Comparison of ENCODE assay signal across 8 mouse cellular contexts in the genomic region with DNA sequence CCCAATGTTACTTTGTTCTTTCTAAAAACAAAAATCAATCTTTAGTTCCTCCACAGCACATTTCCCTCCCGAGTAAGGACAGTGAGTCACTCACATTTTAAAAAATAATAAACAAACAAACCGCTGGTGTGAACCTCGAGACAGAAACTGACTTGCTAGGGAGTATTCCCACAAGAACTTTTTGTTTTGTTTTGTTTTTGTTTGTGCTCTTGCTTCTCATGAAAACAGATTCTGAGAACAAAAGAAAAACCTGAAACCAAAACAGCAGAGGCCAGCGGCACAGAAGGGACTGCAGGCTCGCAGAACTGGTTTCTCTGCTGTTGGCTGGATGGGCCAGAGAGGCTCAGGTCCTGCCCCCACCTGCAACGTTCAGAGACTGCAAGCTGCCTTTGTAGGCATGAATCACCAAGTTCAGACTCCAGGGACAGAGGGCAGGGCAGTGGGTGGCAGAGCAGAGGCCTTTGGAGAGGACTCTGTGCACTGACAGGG.
DNase-seq lines count a peak whose midpoint lies in the region; ATAC-seq lines count a peak whose summit lies in the region.

No protein-coding gene starts in this region.

- no peak for DNase-seq in midbrain, embryonic 10.5 days (ENCODE audit: low spot score)
- DNase-seq in midbrain, embryonic 14.5 days: no peak
- no peak for DNase-seq in gastrocnemius, adult 18-20 months (ENCODE audit: low spot score)

- peaks cover 38% of the 10 kb centered on the region for H3K36me3 ChIP-seq in midbrain, embryonic 10.5 days
- H3K36me3 ChIP-seq in midbrain, embryonic 14.5 days (ENCODE audit: control insufficient read depth, insufficient read depth, low read length): no peaks in the 10 kb centered on the region
- peaks cover 56% of the 10 kb centered on the region for H3K36me3 ChIP-seq in heart, embryonic 13.5 days
- H3K36me3 ChIP-seq in kidney, embryonic 16.5 days (ENCODE audit: insufficient read depth, low read length): 0 out of 2 replicates have a peak, but pooled peaks cover 4% of the 10 kb centered on the region

- H3K27ac ChIP-seq in midbrain, embryonic 10.5 days (replicated peaks): peak overlapping the region; percentile 80
- no peak overlapping the region for H3K27ac ChIP-seq in midbrain, embryonic 14.5 days (replicated peaks; ENCODE audit: low read depth, low read length)
- H3K27ac ChIP-seq in heart, embryonic 13.5 days (replicated peaks): peak overlapping the region; percentile 82
- H3K27ac ChIP-seq in kidney, embryonic 16.5 days (ENCODE audit: low read length): peak overlapping the region; percentile 75

- no peak for ATAC-seq in midbrain, embryonic 14.5 days (ENCODE audit: low FRiP score, low TSS enrichment)
- ATAC-seq in heart, embryonic 13.5 days (ENCODE audit: extremely low read depth, insufficient number of reproducible peaks, low FRiP score, low TSS enrichment): no peak
- peak; percentile 87 for ATAC-seq in kidney, embryonic 16.5 days (ENCODE audit: low FRiP score, low TSS enrichment)
- 0 out of 2 replicates have a peak, but pooled peaks have one; percentile 33 for ATAC-seq in megakaryocyte-erythroid progenitor cell, adult 5-6 weeks (replicated peaks; ENCODE audit: low FRiP score, low TSS enrichment, poor library complexity, severe bottlenecking)
- no peak for ATAC-seq in megakaryocyte progenitor cell, adult 5-6 weeks (replicated peaks; ENCODE audit: poor library complexity)
- no peak for ATAC-seq in frontal cortex, adult (ENCODE audit: low TSS enrichment)

- H3K9ac ChIP-seq in midbrain, embryonic 14.5 days (replicated peaks; ENCODE audit: low read length): no peak overlapping the region; the same call in 1 of the 2 replicates
- H3K9ac ChIP-seq in heart, embryonic 13.5 days: peak overlapping the region; percentile 50
- H3K9ac ChIP-seq in kidney, embryonic 16.5 days (replicated peaks; ENCODE audit: low read length): no peak overlapping the region

- no peak overlapping the region for H3K4me2 ChIP-seq in midbrain, embryonic 14.5 days (ENCODE audit: low read length)
- H3K4me2 ChIP-seq in heart, embryonic 13.5 days: peak overlapping the region; percentile 34
- H3K4me2 ChIP-seq in kidney, embryonic 16.5 days (replicated peaks; ENCODE audit: low read depth, low read length): no peak overlapping the region

- no peak overlapping the region for H3K4me3 ChIP-seq in midbrain, embryonic 10.5 days
- H3K4me3 ChIP-seq in midbrain, embryonic 14.5 days (replicated peaks; ENCODE audit: low read depth, low read length): no peak overlapping the region
- no peak overlapping the region for H3K4me3 ChIP-seq in heart, embryonic 13.5 days
- no peak overlapping the region for H3K4me3 ChIP-seq in kidney, embryonic 16.5 days (ENCODE audit: low read length)

- H3K4me1 ChIP-seq in midbrain, embryonic 10.5 days: peaks cover 43% of the 10 kb centered on the region
- peaks cover 8% of the 10 kb centered on the region for H3K4me1 ChIP-seq in midbrain, embryonic 14.5 days (ENCODE audit: control insufficient read depth, insufficient read depth, low read length)
- H3K4me1 ChIP-seq in heart, embryonic 13.5 days: peaks cover 46% of the 10 kb centered on the region
- H3K4me1 ChIP-seq in kidney, embryonic 16.5 days (ENCODE audit: insufficient read depth, low read length): peaks cover 44% of the 10 kb centered on the region

- no peaks in the 10 kb centered on the region for H3K9me3 ChIP-seq in midbrain, embryonic 10.5 days (replicated peaks)
- H3K9me3 ChIP-seq in midbrain, embryonic 14.5 days (ENCODE audit: control insufficient read depth, low read length): no peaks in the 10 kb centered on the region
- H3K9me3 ChIP-seq in heart, embryonic 13.5 days: no peaks in the 10 kb centered on the region
- H3K9me3 ChIP-seq in kidney, embryonic 16.5 days (ENCODE audit: low read length): no peaks in the 10 kb centered on the region

- no peaks in the 10 kb centered on the region for H3K27me3 ChIP-seq in midbrain, embryonic 10.5 days (ENCODE audit: low read depth, poor library complexity, severe bottlenecking)
- H3K27me3 ChIP-seq in midbrain, embryonic 14.5 days (ENCODE audit: control insufficient read depth, insufficient read depth, low read length): no peaks in the 10 kb centered on the region
- H3K27me3 ChIP-seq in heart, embryonic 13.5 days (replicated peaks): no peaks in the 10 kb centered on the region
- no peaks in the 10 kb centered on the region for H3K27me3 ChIP-seq in kidney, embryonic 16.5 days (ENCODE audit: insufficient read depth, low read length)

- 25% methylated on average over 6 of the region's 6 CpGs for WGBS in midbrain, embryonic 10.5 days
- WGBS in midbrain, embryonic 14.5 days: 32% methylated on average over 6 of the region's 6 CpGs
- 30% methylated on average over 6 of the region's 6 CpGs for WGBS in heart, embryonic 13.5 days
- WGBS in kidney, embryonic 16.5 days: 10% methylated on average over 6 of the region's 6 CpGs

Comparison
In these comparisons a context has a peak if more than half of its experiments do, and no peak if none do; other contexts are left out.
1. ATAC-seq: peak in kidney, embryonic 16.5 days (single experiment) and megakaryocyte-erythroid progenitor cell, adult 5-6 weeks (single experiment); none in midbrain, embryonic 14.5 days (single experiment), heart, embryonic 13.5 days (single experiment), megakaryocyte progenitor cell, adult 5-6 weeks (single experiment) and frontal cortex, adult (single experiment).